Mouse (Mus musculus): Measurements from ENCODE around the gene Xrcc5. TPM values are rescaled to one million over a fixed set of nuclear protein-coding genes. Genes with fewer than 3 reads are reported as not detected.

Gene Xrcc5
- total and polyA plus RNA-seq, 3 experiments: 32.7 to 47.2 TPM; not detected in 1

DNA sequence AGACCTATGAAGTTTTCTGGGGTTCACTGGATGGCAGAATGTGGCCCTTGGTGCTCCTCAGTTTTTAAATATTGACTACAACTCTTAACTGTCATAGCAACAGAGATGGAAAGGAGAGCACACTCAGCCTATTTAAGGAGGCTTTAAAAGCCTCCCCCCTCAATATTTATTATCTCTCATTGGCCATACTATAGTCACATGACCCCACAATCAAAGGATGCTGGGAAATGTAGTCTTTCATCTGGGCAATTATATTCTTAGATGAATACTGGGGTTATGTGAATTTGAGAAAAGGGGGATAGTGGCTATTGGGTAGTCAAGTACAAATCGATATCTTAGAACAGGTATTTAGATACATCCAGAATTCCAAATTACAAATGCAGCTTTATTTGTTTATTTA, 5.4 kb upstream of the Xrcc5 start (continued):
- TF ChIP-seq ZKSCAN1 (IDR thresholded peaks at IDR 0.05; ENCODE audit: low read depth, low read length) (no peak), USF1 (IDR thresholded peaks at IDR 0.05; ENCODE audit: low read depth, low read length) (peak; percentile 97), ZMIZ1 (IDR thresholded peaks at IDR 0.05; ENCODE audit: low read depth, low read length) (no peak), KAT2A (conservative IDR thresholded peaks at IDR 0.05; ENCODE audit: low read depth, low read length) (peak; percentile 64; the same call in 1 of the 2 replicates), POLR2A (IDR thresholded peaks at IDR 0.05; ENCODE audit: control insufficient read depth in 1 of 2, insufficient read depth in 1 of 2, low read depth in 1 of 2, low read length in 2 of 2, poor library complexity in 1 of 2) (no peak), ETS1 (IDR thresholded peaks at IDR 0.05; ENCODE audit: low read depth, low read length) (no peak), TCF12 (IDR thresholded peaks at IDR 0.05; ENCODE audit: low read depth, low read length) (no peak), GABPA (IDR thresholded peaks at IDR 0.05; ENCODE audit: low read depth, low read length) (no peak), MEF2A (IDR thresholded peaks at IDR 0.05; ENCODE audit: extremely low read depth, insufficient replicate concordance, low read depth, low read length, poor library complexity, severe bottlenecking) (no peak), HCFC1 (IDR thresholded peaks at IDR 0.05; ENCODE audit: low read depth, low read length) (peak; percentile 98)

DNA sequence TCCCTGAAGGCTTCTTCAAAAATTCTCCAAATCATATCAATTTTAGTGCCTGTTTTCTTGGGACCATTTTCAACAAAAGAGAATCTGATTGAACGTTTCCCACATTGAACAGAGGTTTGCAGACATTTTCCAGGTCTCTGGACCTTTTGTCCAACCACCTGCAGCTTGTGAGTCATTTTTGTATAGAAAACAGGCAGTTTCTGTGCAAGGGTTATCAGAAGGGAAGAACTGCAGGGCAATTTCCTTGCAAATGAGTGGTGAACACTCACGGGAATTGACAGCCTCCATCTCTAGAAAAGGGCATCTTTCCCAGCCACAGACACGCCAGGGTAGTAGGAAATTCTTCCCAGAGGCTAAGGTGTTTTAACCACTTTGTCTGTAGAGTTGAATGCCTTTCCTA, 980 bp upstream of the Xrcc5 start:
- peak; percentile 44 for DNase-seq (ENCODE audit: low read depth, low spot score)
- peaks cover 0 to 17% of the 10 kb centered on the region in 2 experiments; a peak in 2 of 4 replicates for H3K36me3 ChIP-seq (ENCODE audit: control insufficient read depth in 1 of 2, insufficient read depth in 2 of 2, low read length in 2 of 2)
- peak overlapping the region; percentile 29 for H3K27ac ChIP-seq (ENCODE audit: control insufficient read depth, low read depth, low read length)
- no peak for TF ChIP-seq ZKSCAN1 (IDR thresholded peaks at IDR 0.05; ENCODE audit: low read depth, low read length)
- no peak for TF ChIP-seq MAX (IDR thresholded peaks at IDR 0.05; ENCODE audit: low read length)
- no peak for TF ChIP-seq POLR2AphosphoS5 (IDR thresholded peaks at IDR 0.05; ENCODE audit: borderline replicate concordance, low read depth, low read length)
- no peak for TF ChIP-seq KAT2A (conservative IDR thresholded peaks at IDR 0.05; ENCODE audit: low read depth, low read length)
- TF ChIP-seq CHD1 (IDR thresholded peaks at IDR 0.05; ENCODE audit: low read depth, low read length): no peak
- TF ChIP-seq EP300 (IDR thresholded peaks at IDR 0.05; ENCODE audit: low read depth in 1 of 2, low read length in 2 of 2): no peak
- no peak for TF ChIP-seq MYB (IDR thresholded peaks at IDR 0.05; ENCODE audit: low read depth, low read length)
- TF ChIP-seq SIN3A (IDR thresholded peaks at IDR 0.05; ENCODE audit: low read length): no peak
- TF ChIP-seq E2F4 (IDR thresholded peaks at IDR 0.05; ENCODE audit: borderline replicate concordance, low read depth, low read length): no peak
- TF ChIP-seq ELF1 (IDR thresholded peaks at IDR 0.05; ENCODE audit: low read depth, low read length): no peak
- no peak for TF ChIP-seq MAFK (IDR thresholded peaks at IDR 0.05; ENCODE audit: borderline replicate concordance, low read depth, low read length)
- TF ChIP-seq ZNF384 (IDR thresholded peaks at IDR 0.05; ENCODE audit: low read depth, low read length): no peak
- TF ChIP-seq MAZ (IDR thresholded peaks at IDR 0.05; ENCODE audit: low read depth, low read length): no peak
- no peak for TF ChIP-seq MEF2A (IDR thresholded peaks at IDR 0.05; ENCODE audit: extremely low read depth, insufficient replicate concordance, low read depth, low read length, poor library complexity, severe bottlenecking)
- TF ChIP-seq BHLHE40 (IDR thresholded peaks at IDR 0.05; ENCODE audit: borderline replicate concordance, low read depth, low read length): no peak
- TF ChIP-seq USF2 (IDR thresholded peaks at IDR 0.05; ENCODE audit: borderline replicate concordance in 1 of 2, insufficient read depth in 1 of 2, low read depth in 1 of 2, low read length in 2 of 2): no peak
- no peak for TF ChIP-seq RCOR1 (IDR thresholded peaks at IDR 0.05; ENCODE audit: low read depth, low read length)
- TF ChIP-seq TCF12 (IDR thresholded peaks at IDR 0.05; ENCODE audit: low read depth, low read length): no peak
- peak overlapping the region; percentile 53 to 77 for H3K4me3 ChIP-seq (ENCODE audit: control insufficient read depth in 1 of 2, insufficient read depth in 1 of 2, low read depth in 2 of 2, low read length in 2 of 2)
- no peaks in the 10 kb centered on the region; a peak in 1 of 4 replicates for H3K27me3 ChIP-seq (ENCODE audit: control insufficient read depth in 1 of 2, insufficient read depth in 2 of 2, low read length in 2 of 2)
- H3K4me1 ChIP-seq (ENCODE audit: control insufficient read depth in 1 of 2, insufficient read depth in 2 of 2, low read length in 2 of 2): peaks cover 0 to 7% of the 10 kb centered on the region in 2 experiments; a peak in 3 of 4 replicates
- peak overlapping the region; percentile 89 for H3K9ac ChIP-seq (ENCODE audit: control insufficient read depth, low read depth, low read length, poor library complexity, severe bottlenecking)
- H3K9me3 ChIP-seq (replicated peaks; ENCODE audit: insufficient read depth, low read length): no peaks in the 10 kb centered on the region
- peaks cover 9% of the 10 kb centered on the region for H3K79me2 ChIP-seq (ENCODE audit: control insufficient read depth, insufficient read depth, low read length, poor library complexity)

Data from MEL (cell line).